Mouse (Mus musculus): ENCODE data around the gene Mia2. TPM values are rescaled to one million over a fixed set of nuclear protein-coding genes. Genes with fewer than 3 reads are reported as not detected.

The Mia2 gene
- polyA plus RNA-seq, 1 experiment, result 52.2 TPM

DNA sequence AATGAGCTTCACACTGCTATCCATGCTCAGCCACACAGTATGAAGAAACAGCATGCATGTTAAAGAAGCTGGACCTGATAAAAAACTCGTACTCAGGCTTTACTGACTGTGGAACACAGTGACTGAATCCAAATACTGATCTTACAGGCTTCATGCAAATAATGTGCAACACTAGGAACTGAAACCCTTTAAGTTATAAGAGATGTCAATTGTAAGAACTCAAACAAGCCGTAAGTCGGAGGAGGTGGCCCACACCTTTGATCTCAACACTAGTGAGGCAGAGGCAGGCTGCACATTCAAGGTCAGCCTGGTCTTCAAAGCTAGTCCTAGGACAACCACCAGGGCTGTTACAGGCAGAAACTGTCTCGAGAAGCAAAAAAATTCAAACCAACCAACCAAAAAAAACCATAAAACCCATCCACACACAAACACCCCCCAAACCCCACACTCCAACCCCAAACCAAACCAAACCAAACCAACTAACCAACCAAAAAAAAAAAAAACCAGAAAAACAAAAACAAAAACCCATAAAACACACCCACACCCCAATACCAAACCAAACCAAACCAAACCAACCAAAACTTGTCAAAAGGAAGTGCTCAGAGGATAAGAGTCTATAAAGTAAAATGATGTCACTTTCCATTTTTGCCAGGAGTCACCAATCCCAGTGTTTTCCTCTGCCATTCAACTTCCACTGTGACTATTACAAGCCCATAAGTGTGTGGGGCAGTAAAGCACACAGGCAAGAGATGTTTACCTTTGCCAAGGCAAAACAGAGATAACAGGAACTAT is 110.8 kb downstream of the Mia2 start:
- H3K4me1 ChIP-seq (ENCODE audit: control insufficient read depth, insufficient read depth, low read length), result no peaks in the 10 kb centered on the region
- no peak overlapping the region for H3K4me3 ChIP-seq (ENCODE audit: insufficient read depth, low read length)
- TF ChIP-seq POLR2A (IDR thresholded peaks at IDR 0.05; ENCODE audit: extremely low read depth, insufficient read depth, low read length), result no peak
- no peak for TF ChIP-seq CTCF (IDR thresholded peaks at IDR 0.05; ENCODE audit: extremely low read depth, insufficient read depth, low read length)
- H3K27ac ChIP-seq (ENCODE audit: insufficient read depth, low read length), result no peak overlapping the region

DNA sequence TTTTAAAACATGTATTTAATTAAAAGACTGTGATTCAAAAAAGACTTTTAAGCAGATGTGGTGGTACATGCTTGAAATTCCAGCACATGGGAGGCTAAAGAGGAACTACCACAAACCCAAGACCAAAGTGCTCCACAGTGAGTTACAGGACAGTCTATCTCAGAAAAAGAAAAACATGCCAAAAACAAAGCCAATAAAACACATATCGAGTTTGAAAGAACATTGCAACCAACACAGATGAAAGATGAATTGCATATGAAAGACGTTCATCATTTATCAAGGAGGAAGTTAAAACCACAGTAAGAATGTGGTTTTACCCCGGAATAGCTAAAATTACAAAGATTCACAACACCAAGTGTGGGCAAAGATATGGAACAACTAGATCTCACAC is 111.4 kb downstream of the Mia2 start:
- H3K4me3 ChIP-seq (ENCODE audit: insufficient read depth, low read length), result no peak overlapping the region
- TF ChIP-seq POLR2A (IDR thresholded peaks at IDR 0.05; ENCODE audit: extremely low read depth, insufficient read depth, low read length), result no peak
- TF ChIP-seq CTCF (IDR thresholded peaks at IDR 0.05; ENCODE audit: extremely low read depth, insufficient read depth, low read length), result no peak
- H3K27ac ChIP-seq (ENCODE audit: insufficient read depth, low read length), result no peak overlapping the region
- H3K4me1 ChIP-seq (ENCODE audit: control insufficient read depth, insufficient read depth, low read length), result no peaks in the 10 kb centered on the region

DNA sequence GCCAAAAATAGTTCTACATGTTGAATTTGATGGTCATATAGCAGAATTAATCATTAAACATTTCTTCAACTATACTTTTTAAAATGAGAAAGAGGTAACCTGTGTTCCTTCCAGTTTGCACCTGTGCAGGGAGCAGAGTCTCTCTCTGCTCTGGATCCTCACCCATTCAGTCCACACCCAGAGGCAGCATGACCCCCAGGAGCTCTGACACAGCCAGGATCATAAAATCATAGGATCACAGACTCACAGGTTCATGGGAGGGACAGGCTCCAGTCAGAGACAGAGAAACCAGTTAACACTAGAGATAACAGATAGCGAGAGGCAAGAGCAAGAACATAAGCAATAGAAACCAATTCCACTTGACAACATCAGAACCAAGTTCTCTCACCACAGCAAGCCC is 112.2 kb downstream of the Mia2 start:
- Histone ChIP-seq H3K4me1 (ENCODE audit: control insufficient read depth, insufficient read depth, low read length) (no peaks in the 10 kb centered on the region), H3K4me3 (ENCODE audit: insufficient read depth, low read length) (no peak overlapping the region), H3K27ac (ENCODE audit: insufficient read depth, low read length) (no peak overlapping the region)
- no peak for TF ChIP-seq POLR2A (IDR thresholded peaks at IDR 0.05; ENCODE audit: extremely low read depth, insufficient read depth, low read length)
- no peak for TF ChIP-seq CTCF (IDR thresholded peaks at IDR 0.05; ENCODE audit: extremely low read depth, insufficient read depth, low read length)

DNA sequence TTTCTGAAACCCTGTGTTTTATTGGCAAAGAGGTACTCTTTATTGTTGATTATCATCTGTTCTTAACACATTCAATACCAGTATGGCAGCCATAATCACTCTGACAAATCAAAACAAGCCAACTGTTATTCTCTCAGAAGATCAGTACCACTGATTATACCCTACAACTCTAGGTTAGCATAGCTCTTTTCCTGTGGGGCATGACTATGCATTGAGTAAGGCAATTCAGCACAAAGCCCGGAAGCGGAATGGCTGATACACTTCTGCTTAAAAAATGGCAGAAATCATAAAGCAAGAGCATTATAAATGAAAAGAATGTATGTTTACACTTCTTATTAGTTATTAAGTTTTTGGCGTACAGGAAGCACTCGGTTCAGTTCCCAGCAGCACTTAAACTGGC is 120.6 kb downstream of the Mia2 start:
- H3K4me1 ChIP-seq (ENCODE audit: control insufficient read depth, insufficient read depth, low read length), result peaks cover 2% of the 10 kb centered on the region; the same call in 1 of the 2 replicates
- H3K4me3 ChIP-seq (ENCODE audit: insufficient read depth, low read length), result peak overlapping the region; percentile 33; the same call in 1 of the 2 replicates
- no peak overlapping the region for H3K27ac ChIP-seq (ENCODE audit: insufficient read depth, low read length)
- TF ChIP-seq POLR2A (IDR thresholded peaks at IDR 0.05; ENCODE audit: extremely low read depth, insufficient read depth, low read length) (no peak), CTCF (IDR thresholded peaks at IDR 0.05; ENCODE audit: extremely low read depth, insufficient read depth, low read length) (no peak)

DNA sequence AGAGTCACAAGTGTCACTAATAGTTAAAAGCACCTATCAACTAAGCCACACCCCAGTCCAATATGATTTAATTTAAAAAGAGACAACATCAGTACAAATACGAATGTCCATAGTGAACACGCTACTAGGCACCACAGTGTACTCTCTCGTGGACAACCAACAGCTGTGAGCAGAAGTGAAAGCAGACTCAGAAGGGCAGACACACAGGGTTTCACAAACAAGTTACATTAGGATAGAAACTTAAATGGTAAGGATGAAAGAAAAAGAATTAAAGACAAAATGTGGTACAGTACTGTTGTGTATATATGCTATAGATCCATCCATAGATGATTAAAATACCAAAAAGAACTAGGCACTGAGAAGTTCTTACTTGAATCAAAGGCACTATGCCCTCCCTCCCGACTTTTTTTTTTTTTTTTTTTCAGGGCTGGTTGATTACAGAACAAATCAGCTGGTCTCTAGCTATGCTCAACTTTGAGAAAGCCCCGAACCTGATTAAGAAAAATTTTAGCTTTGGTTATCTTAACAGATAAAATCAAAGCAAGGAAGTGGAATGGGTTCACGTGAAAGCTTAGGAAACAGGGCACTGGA is 121.2 kb downstream of the Mia2 start:
- Histone ChIP-seq H3K4me1 (ENCODE audit: control insufficient read depth, insufficient read depth, low read length) (peaks cover 2% of the 10 kb centered on the region; the same call in 1 of the 2 replicates), H3K4me3 (ENCODE audit: insufficient read depth, low read length) (peak overlapping the region; percentile 60), H3K27ac (ENCODE audit: insufficient read depth, low read length) (no peak overlapping the region)
- TF ChIP-seq POLR2A (IDR thresholded peaks at IDR 0.05; ENCODE audit: extremely low read depth, insufficient read depth, low read length) (no peak), CTCF (IDR thresholded peaks at IDR 0.05; ENCODE audit: extremely low read depth, insufficient read depth, low read length) (no peak)

DNA sequence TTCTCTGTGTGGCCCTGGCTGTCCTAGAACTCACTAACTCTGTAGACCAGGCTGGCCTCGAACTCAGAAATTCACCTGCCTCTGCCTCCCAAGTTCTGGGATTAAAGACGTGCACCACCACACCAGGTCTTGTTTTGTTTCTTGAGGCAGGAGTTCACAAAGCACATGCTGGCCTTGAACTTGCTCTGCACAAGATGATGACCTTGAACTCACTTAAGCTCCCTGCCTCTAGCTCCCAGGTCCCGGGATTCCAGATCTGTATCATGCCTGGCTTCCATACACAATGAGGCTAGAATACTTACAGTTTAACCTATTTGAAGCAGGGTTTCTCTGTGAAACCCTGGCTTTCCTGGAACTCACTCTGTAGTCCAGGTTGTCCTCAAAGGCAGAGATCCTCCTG is 121.7 kb downstream of the Mia2 start:
- peak overlapping the region; percentile 60 for H3K4me3 ChIP-seq (ENCODE audit: insufficient read depth, low read length)
- peaks cover 2% of the 10 kb centered on the region; the same call in 1 of the 2 replicates for H3K4me1 ChIP-seq (ENCODE audit: control insufficient read depth, insufficient read depth, low read length)
- H3K27ac ChIP-seq (ENCODE audit: insufficient read depth, low read length), result no peak overlapping the region
- no peak for TF ChIP-seq CTCF (IDR thresholded peaks at IDR 0.05; ENCODE audit: extremely low read depth, insufficient read depth, low read length)
- TF ChIP-seq POLR2A (IDR thresholded peaks at IDR 0.05; ENCODE audit: extremely low read depth, insufficient read depth, low read length), result no peak

DNA sequence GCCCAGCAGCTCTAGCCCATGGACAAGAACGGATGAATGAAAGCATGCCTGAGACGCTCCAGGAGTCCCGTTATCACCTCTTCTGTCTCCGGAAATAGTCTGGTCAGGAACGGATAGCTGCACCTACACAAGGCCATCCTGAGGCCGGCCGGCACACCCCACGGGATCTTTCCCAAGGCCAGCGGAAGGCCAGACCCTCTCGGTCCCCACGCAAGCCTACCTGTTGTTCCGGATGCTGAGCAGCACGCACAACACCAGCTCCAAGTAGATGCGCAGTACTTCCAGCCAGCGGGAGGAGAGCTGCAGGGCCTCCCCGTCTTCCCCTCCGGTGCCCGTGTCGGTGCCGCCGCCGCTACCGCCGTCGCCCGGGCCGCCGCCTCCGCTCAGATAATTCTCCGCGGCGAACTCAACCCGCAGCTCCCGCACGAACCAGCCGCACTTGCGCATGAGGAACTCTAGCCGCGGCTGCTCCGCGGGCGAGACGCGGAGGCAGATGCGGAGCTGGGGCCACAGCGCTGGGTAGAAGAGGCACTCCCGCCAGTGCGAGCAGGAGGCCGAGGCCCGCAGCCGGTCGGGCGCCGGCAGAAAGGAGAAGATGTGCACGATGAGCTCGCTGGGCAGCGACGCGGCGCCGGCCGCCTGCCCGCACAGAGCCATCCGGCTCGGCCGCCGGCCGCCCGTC is 123.2 kb downstream of the Mia2 start:
- H3K4me1 ChIP-seq (ENCODE audit: control insufficient read depth, insufficient read depth, low read length), result peaks cover 2% of the 10 kb centered on the region; the same call in 1 of the 2 replicates
- peak overlapping the region; percentile 60 for H3K4me3 ChIP-seq (ENCODE audit: insufficient read depth, low read length)
- peak overlapping the region; percentile 93 for H3K27ac ChIP-seq (ENCODE audit: insufficient read depth, low read length)
- TF ChIP-seq CTCF (IDR thresholded peaks at IDR 0.05; ENCODE audit: extremely low read depth, insufficient read depth, low read length) (no peak), POLR2A (IDR thresholded peaks at IDR 0.05; ENCODE audit: extremely low read depth, insufficient read depth, low read length) (no peak)

DNA sequence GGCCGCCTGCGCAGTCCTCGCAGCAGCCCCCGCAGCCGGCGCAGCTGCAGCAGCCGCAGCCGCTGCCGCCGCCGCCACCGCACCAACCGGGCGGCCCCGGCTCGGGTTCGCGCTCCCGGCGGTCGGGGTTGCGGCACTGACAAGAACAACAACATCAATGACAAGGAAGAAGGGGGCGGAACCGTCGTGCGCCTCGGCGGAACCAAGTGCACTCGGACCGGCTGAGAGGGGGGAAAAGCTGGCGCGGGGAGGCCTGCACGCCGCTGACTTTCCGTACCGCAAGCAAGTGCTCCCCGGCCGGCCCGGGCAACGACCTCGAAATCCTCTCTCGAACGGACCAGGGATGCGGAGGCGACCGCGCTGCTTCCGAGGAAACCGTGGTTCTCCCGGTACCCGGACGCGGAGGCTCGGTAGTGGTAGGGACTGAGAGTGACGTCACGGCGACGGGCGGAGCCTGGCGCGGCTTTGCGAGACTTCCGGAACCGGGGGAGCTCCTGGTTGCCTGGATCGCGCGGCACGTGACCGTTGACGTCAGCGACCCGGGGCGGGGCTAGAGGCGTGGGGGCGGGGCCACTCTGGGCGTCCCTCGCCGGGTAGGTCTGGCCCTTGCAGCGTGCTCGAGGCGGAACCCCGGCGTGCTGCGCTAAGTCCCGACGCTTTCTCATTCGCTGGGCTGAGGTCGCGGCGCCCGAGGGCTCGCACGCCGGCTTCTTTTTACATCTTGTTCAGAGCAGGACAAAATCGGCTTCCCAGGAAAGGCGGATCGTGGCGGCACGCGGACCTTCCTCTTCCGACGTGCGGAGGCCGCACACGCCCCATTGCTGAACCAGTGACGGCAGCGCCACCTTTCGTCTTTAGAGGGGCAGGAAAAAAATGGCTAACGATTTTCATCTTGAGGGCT is 124.0 kb downstream of the Mia2 start, which contains the start of gene Fbxo33:
TSS of gene Fbxo33 (minus strand) at position 401 of the 901 bp plus-strand sequence.
- H3K4me3 ChIP-seq (ENCODE audit: insufficient read depth, low read length), result peak within 1 kb of the TSS; percentile 60
- TF ChIP-seq CTCF (IDR thresholded peaks at IDR 0.05; ENCODE audit: extremely low read depth, insufficient read depth, low read length), result peak; percentile 47
- peak; percentile 59 for TF ChIP-seq POLR2A (IDR thresholded peaks at IDR 0.05; ENCODE audit: extremely low read depth, insufficient read depth, low read length)
- peak within 1 kb of the TSS; percentile 93 for H3K27ac ChIP-seq (ENCODE audit: insufficient read depth, low read length)
- peaks cover 2% of the 10 kb centered on the region; the same call in 1 of the 2 replicates for H3K4me1 ChIP-seq (ENCODE audit: control insufficient read depth, insufficient read depth, low read length)

DNA sequence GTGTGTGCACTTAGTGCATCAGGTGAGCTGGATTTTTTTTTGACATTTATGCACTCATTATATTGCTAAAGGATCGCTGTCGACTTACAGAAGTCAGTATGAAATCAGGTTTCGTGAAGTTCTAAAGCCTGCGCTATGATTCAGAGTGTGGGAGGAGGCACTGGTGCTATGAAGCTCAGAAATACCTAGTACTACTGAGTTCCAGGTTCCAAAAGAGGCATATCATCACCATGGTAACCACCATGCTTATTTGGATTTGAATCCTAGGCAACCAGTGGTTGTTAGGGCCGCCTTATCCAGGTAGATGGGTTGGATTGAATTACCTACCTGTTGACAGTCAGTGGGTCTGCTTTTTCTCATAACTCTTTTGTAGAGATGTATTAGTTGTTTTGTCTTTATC is 132.8 kb downstream of the Mia2 start:
- Histone ChIP-seq H3K4me3 (ENCODE audit: insufficient read depth, low read length) (no peak overlapping the region), H3K27ac (ENCODE audit: insufficient read depth, low read length) (no peak overlapping the region)
- TF ChIP-seq CTCF (IDR thresholded peaks at IDR 0.05; ENCODE audit: extremely low read depth, insufficient read depth, low read length) (no peak), POLR2A (IDR thresholded peaks at IDR 0.05; ENCODE audit: extremely low read depth, insufficient read depth, low read length) (no peak)

More for the DNA sequence above, 132.8 kb downstream of the Mia2 start:
- H3K4me1 ChIP-seq (ENCODE audit: control insufficient read depth, insufficient read depth, low read length), result no peaks in the 10 kb centered on the region
